Mouse (Mus musculus) frontal cortex, postnatal 10 days (tissue): ENCODE results near the gene Dpf3.

Source experiments
- DNase-seq, 2 experiments: peaks; one replicate each; pipeline ENCODE4 v3.0.0; 2022; ENCODE audit warnings: low spot score in 2 of 2, mixed read lengths in 1 of 2

The Dpf3 gene

GRCm38 (mm10) chr12:83496336-83496735, 8.8 kb upstream of the Dpf3 start:
- no peak for DNase-seq

GRCm38 (mm10) chr12:83495961-83496282, 8.4 kb upstream of the Dpf3 start:
- DNase-seq, result no peak

- DNase-seq, result no peak
These were observed 7.9 kb upstream of the Dpf3 start for GRCm38 (mm10) chr12:83495248-83495960.

GRCm38 (mm10) chr12:83494196-83494595, 6.7 kb upstream of the Dpf3 start:
- no peak for DNase-seq

- no peak for DNase-seq
These were observed 5.3 kb upstream of the Dpf3 start for GRCm38 (mm10) chr12:83492808-83493207.

GRCm38 (mm10) chr12:83491609-83492008, 4.1 kb upstream of the Dpf3 start:
- DNase-seq, result no peak

- no peak for DNase-seq
These were observed 2.2 kb upstream of the Dpf3 start for GRCm38 (mm10) chr12:83489748-83490147.

- peak in 1 of 2 experiments; percentile 8 for DNase-seq
These were observed 860 bp upstream of the Dpf3 start for GRCm38 (mm10) chr12:83488211-83488941.

- peak in 1 of 2 experiments; percentile 39 for DNase-seq
These were observed 650 bp downstream of the Dpf3 start for GRCm38 (mm10) chr12:83486671-83487461.

- DNase-seq, result peak; percentile 35 to 41
These were observed 1.4 kb downstream of the Dpf3 start for GRCm38 (mm10) chr12:83485911-83486670.

- peak; percentile 23 to 24 for DNase-seq
These were observed 2.4 kb downstream of the Dpf3 start for GRCm38 (mm10) chr12:83484855-83485745.

GRCm38 (mm10) chr12:83483653-83484052, 3.9 kb downstream of the Dpf3 start:
- DNase-seq, result no peak

- DNase-seq, result no peak
These were observed 6.1 kb downstream of the Dpf3 start for GRCm38 (mm10) chr12:83481439-83481838.

- DNase-seq, result no peak
These were observed 7.6 kb downstream of the Dpf3 start for GRCm38 (mm10) chr12:83479818-83480401.

- DNase-seq, result no peak
These were observed 8.4 kb downstream of the Dpf3 start for GRCm38 (mm10) chr12:83479140-83479539.

GRCm38 (mm10) chr12:83476277-83476676, 11.2 kb downstream of the Dpf3 start:
- no peak for DNase-seq

GRCm38 (mm10) chr12:83475419-83475818, 12.1 kb downstream of the Dpf3 start:
- DNase-seq, result no peak

GRCm38 (mm10) chr12:83473987-83474600, 13.4 kb downstream of the Dpf3 start:
- no peak for DNase-seq

- no peak for DNase-seq
These were observed 15.8 kb downstream of the Dpf3 start for GRCm38 (mm10) chr12:83471760-83472159.

- no peak for DNase-seq
These were observed 17.4 kb downstream of the Dpf3 start for GRCm38 (mm10) chr12:83470085-83470484.
